Mouse (Mus musculus): Measurements from ENCODE around the gene Serpina1e. TPM values are rescaled to one million over a fixed set of nuclear protein-coding genes. Genes with fewer than 3 reads are reported as not detected.

Gene Serpina1e
- total RNA-seq (2021): 10 to 100 TPM in 1 of 2 experiments, under 1 TPM in 1; 0.76 to 12.7 TPM
- long read RNA-seq, experiment 1: 0 reads
- long read RNA-seq, experiment 2: 0 reads

DNA sequence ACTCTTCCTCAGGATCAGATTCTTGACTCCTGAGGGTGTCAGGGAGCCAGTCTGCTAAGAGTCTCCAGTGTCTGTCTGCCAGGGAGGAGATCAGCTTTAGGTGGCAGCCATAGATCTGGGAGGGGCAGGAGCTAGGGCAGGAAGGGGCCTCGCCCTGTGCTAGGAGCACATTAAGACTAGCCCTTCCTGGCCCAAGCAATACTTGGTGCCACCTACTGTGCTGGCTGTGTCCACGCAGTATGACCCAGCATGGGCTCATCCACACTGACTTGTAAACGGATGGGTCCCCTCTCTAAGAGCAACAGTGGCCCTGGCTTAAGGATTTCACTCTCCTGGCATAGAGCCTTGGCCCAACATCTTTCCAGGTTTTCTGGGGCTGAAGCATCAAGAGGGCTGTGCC lies at the start of gene Serpina1e:
Serpina1e (minus strand) TSS at position 178 of the 400 bp plus-strand sequence.
- DNase-seq (ENCODE audit: low spot score in 2 of 2): no peak

DNA sequence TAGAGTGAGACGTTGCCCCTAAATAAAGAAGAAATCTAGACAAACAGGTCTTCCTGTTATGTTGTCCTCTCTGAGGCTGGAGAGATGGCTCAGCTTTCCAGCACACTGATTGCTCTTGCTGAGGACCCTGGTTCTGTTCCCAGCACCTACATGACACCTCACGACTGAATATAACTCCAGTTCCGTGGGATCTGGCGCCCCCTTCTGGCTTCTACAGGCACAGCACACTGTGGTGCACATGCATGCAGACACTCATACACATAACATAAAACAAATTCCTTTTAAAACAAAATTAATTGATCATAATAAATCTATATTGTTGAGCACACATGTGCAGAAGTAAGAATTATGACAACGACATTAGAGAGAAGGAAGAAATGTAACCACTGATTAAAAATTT lies 45.9 kb upstream of the Serpina1e start:
- DNase-seq (ENCODE audit: low spot score in 2 of 2): no peak

DNA sequence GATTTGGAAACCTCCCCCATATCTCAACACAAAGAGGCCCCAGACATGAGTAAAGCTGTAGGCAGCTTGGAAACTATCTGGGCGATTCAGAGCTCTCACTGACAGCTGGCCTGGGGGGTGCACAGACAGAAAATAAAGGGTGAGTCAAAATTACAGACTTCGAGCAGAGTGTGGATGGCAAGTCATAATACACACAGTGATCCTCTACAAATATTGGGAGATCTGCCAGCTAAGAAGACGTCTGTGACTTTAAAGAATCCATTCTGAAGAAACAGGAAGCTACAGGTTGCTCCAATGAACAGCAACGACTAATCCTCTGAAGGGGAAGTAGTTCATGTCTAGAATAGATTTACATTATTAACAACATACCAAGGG lies 44.5 kb upstream of the Serpina1e start:
- DNase-seq (ENCODE audit: low spot score in 2 of 2): no peak

DNA sequence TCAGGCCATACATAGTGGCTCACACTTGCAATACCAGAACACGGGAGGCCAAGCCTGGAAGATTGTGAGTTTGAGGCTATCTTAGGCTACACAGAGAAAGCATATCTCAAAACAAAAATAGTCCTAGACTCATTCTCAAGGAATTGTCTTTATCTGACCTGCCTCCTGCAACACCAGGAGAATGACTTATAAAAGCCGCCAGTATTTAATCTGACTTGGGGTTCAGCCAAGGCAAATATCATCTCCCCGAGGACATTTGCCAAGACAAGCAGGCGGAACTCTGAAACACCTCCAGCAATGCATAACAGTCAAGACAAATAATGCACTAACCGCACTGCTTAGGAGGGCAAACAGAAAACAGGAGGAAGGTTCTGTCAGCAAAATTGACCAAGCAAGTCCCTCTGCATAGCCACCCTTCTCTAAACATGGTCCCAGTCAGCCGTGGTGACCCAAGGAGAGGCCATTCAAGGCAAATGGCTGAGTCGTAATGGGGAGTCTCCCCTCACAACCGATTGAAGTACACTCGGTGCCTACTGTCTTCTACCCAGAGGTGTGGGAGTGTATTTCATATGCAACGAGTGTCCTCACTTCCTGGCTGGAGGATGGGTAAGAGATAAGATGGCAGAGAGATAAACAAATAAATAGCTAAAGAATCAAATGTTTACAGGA lies 43.9 kb upstream of the Serpina1e start:
- no peak for DNase-seq (ENCODE audit: low spot score in 2 of 2)

DNA sequence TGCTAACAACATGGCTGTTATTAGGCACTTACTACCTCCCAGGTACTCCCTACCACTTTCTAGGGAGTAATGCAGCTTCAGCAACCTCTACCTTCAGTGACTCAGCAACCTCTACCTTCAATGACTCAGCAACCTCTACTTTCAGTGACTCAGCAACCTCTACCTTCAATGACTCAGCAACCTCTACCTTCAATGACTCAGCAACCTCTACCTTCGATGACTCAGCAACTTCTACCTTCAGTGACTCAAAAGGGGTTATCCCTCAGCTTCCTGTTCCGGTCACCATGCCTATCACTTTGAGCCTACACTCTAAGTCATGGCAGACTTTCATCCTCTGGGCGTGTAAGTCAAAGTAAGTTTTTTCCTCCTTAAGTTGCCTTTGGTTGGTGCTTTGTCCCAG lies 41.8 kb upstream of the Serpina1e start:
- DNase-seq (ENCODE audit: low spot score in 2 of 2): no peak

DNA sequence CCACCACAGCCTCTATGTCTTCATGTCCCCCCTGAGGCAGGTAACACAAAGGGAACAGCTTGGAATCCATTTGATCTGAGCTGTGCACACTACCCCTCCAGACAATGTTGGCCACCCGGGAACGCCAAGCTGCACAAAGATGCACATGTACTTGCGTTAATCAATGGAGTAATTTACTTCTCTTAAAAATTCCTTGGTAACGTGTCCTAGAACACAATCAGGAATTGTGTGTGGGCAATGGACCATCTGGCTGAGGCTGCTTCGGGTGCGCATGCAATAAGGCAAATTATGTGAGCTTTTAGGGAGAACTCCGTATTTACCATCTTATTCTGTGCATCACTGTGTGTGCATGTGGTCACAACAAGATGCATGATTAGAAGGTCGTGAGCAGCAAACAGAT lies 40.8 kb upstream of the Serpina1e start:
- no peak for DNase-seq (ENCODE audit: low spot score in 2 of 2)

DNA sequence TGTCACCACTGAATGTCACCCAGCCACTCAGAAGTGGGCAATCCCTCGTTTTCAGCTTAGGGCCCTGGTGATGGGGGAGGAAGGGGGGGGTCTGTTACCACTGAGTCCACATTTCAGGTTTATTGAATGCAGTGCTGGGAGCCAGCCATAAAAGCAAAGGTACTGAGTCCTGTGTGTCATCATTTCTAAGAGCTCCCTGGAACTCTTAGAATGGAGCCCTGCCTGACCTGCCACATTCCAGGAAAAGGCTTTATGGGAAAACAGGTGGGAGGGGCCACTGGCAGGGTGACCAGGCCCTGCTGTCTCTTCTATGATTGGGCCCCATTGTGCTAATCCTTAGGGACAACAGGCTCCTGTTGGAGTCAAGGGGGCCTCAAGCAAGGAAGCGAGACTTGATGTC lies 37.7 kb upstream of the Serpina1e start:
- no peak for DNase-seq (ENCODE audit: low spot score in 2 of 2)

DNA sequence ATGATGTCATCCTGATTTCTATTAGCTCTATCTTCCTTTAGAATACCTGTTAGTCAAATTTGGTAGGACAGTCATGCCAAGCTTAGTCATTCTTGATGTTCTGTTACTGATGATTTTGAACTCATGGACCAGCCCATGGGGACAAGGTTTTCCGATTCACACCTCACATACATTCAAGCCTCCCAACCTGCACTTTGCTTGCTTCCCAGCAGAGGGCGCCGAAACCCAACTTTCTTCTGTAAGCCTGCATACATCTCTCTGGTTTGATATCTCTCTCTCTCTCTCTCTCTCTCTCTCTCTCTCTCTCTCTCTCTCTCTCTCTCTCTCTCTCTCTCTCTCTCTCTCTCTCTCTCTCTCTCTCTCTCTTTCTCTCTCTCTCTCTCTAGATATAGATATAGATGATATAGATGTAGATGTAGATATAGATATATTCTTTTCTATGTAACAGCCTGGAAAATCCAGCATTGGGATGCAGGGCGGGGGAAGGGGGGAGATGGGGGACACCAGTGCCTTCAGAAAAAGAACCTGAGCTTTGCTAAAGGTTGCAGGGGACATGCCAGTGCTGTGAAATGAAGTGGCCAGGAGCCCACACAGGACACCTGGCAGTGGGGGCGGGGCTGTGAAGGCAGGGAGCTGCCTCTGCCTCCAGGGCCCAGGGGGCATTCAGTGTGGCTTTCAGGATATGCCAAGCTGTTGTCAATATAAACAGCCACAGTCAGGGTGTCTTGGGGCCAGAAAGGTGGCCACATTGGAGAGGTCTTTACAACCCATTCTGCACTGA lies 36.7 kb upstream of the Serpina1e start:
- peak; percentile 24 to 52 for DNase-seq (ENCODE audit: low spot score in 2 of 2)

DNA sequence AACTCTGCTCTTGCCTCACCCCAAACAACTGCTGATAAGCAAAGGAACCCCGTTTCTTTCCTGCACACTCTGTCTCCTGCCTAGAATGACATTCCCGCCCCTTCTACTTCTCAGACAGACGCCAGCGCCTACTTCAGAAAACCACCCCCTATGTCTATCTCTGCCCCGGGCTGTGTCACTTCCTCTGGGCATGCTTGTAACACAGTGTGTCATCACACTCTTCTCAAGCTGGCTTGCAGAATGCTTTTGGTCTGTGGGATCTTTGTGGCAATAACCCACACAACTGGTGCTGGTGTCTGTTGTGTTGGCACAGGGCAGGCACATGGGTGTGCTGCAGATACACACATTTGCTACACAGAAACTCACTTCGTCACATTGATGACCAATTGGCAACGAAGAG lies 34.2 kb upstream of the Serpina1e start:
- DNase-seq (ENCODE audit: low spot score in 2 of 2): no peak

DNA sequence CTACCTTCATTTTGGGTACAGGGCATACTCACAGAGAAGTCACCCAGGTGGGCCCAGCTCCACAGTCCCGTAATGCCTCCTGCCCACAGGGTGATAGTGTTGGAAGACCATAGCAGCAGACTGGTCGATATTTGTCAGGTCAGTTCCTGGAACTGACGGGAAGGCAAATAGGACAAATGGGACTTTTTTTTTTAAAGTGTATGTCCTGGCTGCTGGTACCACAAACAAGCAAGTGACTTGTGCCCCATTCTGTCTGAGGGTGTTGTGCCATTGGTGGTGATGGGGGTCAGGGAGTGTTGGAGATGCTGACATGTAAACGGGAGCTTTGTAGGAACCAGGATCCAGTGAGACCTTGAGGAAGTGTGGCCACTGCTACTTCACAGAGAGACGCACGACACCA lies 31.1 kb upstream of the Serpina1e start, which contains the start of gene Serpina11:
Serpina11 (minus strand) TSS at position 101 of the 400 bp plus-strand sequence.
- DNase-seq (ENCODE audit: low spot score in 2 of 2): no peak

DNA sequence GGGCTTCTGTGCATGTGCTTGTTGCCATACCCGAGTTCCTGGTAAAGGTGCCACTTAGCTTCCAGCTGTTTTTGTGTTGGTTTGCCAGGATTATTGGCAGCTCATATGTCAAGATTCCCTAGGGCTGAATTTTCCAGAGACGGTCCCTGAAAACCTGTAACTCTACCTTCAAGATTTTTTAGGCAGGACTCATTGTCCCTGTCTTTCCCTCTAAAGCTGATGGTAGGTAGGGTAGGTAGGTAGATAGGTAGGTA lies 30.7 kb upstream of the Serpina1e start:
- DNase-seq (ENCODE audit: low spot score in 2 of 2): no peak

DNA sequence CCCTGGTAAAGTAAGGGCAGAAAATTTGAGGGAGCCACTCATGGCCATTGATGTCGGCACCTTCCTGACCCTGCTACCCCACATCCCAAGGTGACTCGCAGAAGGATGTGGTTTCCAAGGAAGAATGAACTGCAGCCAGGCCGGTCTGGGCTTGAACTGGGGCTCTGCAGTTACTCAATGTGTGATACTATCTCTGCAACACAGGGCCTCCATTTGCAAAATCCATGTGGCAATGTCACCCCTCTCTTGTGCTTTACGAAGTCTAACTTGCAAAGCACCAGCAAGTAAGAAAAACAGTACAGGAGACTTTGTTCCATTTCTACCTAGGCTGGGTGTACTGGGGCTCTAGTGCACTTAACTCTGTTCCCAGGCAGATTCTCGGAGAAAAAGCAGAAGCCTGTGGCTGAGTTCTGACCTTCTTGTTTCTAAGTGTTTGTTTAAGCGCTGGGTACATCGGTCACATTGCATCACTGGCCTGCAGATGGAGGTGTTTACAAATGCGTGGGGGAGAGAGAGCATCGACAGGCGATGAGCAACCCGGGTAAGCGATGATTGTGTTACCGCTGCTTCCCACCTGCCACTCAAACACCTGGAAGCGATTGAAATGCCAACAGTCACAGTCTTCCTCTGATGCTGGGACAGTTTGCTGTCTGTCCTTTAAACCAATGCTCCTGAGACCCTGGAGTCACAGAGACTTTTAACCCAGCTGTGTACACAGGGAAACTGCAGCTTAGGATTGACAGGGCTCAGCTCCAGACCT lies 30.2 kb upstream of the Serpina1e start:
- DNase-seq (ENCODE audit: low spot score in 2 of 2): no peak

DNA sequence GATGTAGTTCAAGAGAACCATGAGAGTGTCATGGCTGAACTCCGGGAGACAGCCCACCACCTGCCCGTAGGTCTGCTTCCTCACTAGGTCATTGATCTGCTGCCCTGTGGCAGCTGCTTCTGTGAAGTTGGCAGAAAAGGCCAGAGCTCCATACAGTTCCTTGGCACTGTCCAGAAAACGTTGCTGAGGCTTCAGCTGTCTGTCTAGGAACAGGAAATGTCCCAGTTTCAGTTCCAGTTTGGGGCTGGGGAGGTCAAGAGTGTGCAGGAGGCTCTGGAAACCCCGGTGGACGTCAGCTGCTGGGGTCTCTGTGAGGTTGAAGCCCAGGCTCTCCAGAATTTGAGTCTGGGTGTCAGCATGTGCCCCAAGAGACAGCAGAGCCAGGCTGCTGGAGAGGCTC lies 27.1 kb upstream of the Serpina1e start:
- DNase-seq (ENCODE audit: low spot score in 2 of 2): no peak

DNA sequence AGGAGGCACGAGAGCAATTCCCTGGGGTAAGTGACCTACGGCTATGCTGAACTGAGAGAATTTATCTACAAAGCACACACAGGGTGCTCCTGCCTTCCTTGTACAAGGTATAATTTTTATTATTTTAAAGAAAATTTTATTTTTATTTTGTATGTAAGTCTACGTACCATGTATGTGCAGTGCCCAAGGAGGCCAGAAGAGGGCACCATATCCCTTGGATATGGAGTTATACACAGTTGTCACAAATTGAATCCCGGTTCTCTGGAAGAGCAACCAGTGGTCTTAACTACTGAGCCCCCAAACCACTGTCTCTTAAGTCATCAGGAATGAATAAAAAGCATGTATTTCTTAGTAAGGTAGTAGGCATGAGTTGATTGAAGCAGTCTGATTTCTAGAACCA lies 26.2 kb upstream of the Serpina1e start:
- no peak for DNase-seq (ENCODE audit: low spot score in 2 of 2)

DNA sequence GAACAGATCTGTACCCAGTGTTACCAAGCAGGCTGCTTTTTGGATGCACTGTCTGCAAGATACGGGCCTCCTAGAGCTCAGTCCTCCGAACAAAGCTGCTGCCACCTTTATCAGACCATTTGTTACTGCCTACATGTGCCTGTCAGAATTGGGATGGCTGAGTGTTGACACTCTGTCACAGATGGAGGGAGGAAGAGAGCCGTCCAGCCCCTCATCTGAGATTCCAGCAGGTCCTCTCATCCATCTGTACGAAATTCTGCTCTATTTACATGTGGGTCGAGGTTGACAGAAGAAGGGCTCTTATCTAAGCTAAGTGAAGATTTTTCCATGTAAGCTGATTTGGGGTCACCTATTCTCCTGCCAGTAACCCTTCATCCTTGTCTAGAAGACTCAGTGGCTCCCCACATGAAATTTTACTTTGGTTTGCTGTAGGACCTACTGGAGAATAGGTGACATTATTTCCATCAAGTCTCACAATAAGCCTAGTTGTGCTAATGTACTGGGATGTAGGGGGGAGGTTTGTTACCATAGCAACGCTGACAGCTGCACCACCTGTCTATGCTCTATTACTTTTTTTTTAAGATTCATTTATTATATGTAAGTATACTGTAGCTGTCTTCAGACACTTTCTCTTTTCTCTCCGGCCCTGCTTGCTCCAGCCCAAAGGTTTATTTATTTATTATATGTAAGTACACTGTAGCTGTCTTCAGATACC lies 23.0 kb upstream of the Serpina1e start:
- DNase-seq (ENCODE audit: low spot score in 2 of 2): no peak

DNA sequence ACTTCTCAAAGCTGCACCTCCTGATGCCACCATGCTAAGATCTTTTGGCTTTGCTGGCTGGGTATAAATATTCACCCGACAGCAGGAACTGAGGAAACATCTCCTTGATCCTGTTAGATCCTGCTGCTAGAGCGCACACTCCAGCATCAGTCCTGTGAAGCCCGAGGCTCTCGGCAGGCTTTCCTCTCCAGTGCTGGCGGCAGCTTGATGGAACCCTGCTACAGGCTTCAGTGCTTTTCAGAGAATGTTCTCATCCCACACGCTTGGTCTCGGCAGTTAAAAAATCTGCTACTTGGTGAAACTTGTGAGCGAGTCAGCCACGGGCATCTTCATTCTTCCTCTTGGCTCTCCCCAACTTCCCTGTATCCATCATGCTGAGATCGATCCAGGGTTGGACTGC lies 19.5 kb upstream of the Serpina1e start:
- no peak for DNase-seq (ENCODE audit: low spot score in 2 of 2)

DNA sequence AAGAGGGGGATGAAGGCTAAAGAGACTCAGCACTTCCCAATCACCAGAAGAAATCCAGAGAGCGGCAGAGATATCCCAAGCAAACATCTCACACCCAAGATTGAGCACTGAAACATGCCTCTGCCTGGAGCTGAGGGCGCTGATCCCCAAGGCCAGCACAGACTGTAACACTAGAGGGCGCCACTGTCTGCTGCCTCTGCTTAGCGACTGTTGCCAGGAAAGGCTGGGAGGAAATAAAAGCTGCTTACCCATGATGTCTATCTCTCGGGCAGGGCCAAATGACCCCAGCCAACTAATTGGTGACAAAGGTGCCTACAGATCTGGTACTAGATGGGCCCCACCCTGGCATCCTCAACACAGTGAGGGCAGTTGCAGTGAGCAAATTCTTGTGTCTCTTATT lies 19.1 kb upstream of the Serpina1e start:
- no peak for DNase-seq (ENCODE audit: low spot score in 2 of 2)

DNA sequence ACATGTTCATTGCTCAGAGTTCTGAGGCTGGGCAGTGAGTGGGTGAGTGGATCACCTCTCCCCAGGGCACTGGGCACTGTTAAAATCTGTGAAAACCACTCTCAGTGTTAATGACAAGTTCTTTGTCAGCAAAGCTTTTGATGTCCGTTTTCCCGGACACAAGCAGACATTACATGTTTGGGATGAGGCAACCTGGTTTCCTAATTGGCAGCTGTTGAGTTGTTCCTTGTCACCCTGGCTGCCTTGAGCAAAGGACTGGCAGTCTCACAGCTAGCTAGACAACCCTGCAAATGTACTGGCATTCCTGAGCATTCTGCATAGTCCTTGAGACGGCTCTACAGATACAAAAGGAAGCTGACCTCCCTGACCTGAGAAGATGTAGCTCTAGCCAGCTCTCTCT lies 18.3 kb upstream of the Serpina1e start:
- DNase-seq (ENCODE audit: low spot score in 2 of 2): no peak

DNA sequence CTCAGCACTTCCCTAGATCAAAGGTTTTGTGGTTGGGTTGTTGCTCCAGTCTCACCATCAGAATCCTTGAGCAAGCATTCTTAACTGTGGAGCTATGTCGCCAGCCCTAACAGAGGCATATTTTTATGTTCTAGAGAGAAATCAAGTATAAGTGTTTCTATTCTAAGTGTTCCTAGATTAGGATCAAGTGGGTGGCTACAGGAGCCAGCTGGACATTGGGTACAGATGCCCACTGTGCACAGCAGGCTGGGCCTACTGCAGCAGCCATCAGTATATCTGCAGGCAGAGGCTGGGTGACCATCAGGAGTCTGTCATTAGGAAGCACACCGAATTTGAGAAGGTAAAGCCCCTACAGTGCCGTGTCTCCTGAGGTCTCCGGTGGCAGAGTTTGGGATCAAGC lies 12.3 kb upstream of the Serpina1e start:
- DNase-seq (ENCODE audit: low spot score in 2 of 2): no peak

DNA sequence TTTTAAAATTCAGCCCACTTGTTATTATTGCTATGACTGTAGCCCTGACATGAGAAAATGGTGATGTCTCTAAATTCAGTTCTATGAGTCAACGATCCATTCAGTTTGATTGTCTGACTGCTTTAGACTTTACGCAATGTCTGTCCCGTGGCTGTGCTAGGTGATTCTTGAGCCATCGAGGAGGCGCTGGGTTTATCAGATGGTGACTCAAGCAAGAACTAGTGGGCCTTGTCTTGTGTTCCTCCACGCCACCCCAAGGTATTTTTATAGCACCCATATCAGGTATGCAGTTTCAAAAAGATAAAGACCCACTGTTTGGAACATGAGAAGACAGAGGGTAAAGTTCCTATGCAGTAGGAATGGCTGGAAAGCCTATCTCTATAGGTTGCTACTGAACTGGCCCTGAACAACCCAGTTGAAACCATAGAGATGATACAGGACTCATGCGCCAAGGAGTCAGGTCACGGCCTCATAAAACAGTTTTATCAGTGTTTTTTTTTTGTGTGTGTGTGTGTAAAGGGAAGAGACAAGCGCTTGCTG lies 10.9 kb upstream of the Serpina1e start:
- no peak for DNase-seq (ENCODE audit: low spot score in 2 of 2)

DNA sequence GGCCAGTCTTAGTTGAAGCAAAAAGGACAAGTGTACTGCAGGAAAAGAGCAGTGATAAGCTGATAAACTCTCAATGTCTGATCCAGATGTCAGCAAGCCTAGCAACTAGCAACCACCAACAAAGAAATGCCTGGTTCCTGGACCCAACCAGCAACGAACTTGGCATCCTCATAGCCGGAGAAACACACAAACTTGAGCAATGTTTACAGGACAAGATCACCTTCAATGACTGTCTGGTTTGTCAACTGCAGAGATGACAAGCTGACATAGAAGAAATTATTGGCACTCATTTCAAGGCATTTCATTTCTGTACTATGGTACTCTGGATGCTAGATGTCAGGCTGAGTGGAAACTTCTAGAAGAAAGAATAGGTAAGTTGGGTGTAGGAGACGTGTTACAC lies 8.0 kb upstream of the Serpina1e start:
- DNase-seq (ENCODE audit: low spot score in 2 of 2): no peak

Measured in gastrocnemius, postnatal 4 days (tissue).